Mouse (Mus musculus) lung, adult 2 months (tissue): ENCODE data around the gene Tgfbr2. TPM values are rescaled to one million over a fixed set of nuclear protein-coding genes. Genes with fewer than 3 reads are reported as not detected.
A peak's percentile ranks its signal among the peaks of the same experiment; 100 is the strongest.

Experiments
- DNase-seq: peaks from one replicate; pipeline ENCODE4 v3.0.0; 2022
- H3K4me1 ChIP-seq: fragments of 200-500 bp; 2 replicates; pipeline ENCODE4 v1.6.1; 2011; ENCODE audit warnings: low read length; ENCODE audit not compliant: control insufficient read depth, insufficient read depth
- H3K4me3 ChIP-seq: fragments of 200-500 bp; replicated peaks from 2 replicates; pipeline ENCODE3; 2011; ENCODE audit warnings: low read depth, mild to moderate bottlenecking, control low read depth, low read length; ENCODE audit errors: extremely low read depth
- CTCF ChIP-seq: fragments of 200-500 bp; IDR thresholded peaks from 2 replicates; pipeline ENCODE4 v1.5.1; 2011; ENCODE audit warnings: mild to moderate bottlenecking, low read length, control low read depth; ENCODE audit not compliant: insufficient read depth
- POLR2A ChIP-seq: fragments of 200-500 bp; IDR thresholded peaks from 2 replicates; pipeline ENCODE4 v1.6.1; 2011; ENCODE audit warnings: low read depth, mild to moderate bottlenecking, control low read depth, low read length, borderline replicate concordance; ENCODE audit errors: extremely low read depth
- WGBS: fragments of 180-500 bp; shearing (Covaris S2); methylation state at CpG from one replicate; pipeline ENCODE4 v1.1.7; 2018; 5-methylcytosine and 5-hydroxymethylcytosine counted together
- polyA plus RNA-seq: library from polyadenylated mRNA; depleted of rRNA; stranded (reverse); fragments of >200 nt; gene quantifications from 2 replicates; pipeline ENCODE4 v1.2.3, GENCODE M21; 2012

Gene Tgfbr2
- polyA plus RNA-seq, 1 experiment = 146 TPM

DNA sequence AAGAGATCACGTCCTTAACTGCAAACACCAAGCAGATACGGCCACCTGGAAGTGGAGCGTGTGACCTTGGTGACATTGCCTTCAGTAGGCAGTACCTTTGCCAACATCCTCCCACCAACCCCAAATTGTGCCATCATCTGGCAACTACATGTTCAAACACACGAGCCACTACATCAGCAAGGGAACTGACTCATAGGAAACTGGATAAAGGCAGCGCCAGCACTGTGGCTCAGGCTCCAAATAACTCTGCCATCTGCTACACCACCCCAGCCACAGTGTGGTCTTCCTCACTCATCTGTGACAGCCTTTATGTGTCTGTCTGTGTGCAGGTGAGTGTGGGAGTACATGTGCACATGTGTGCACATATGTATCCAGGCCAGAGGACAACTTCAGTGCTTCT is 9.7 kb upstream of the Tgfbr2 start:
- 92% methylated on average over 5 of the region's 5 CpGs for WGBS
- H3K4me1 ChIP-seq = peaks cover 3% of the 10 kb centered on the region; the same call in 1 of the 2 replicates
- TF ChIP-seq CTCF = no peak
- no peak for TF ChIP-seq POLR2A
- H3K4me3 ChIP-seq = no peak overlapping the region
- no peak for DNase-seq

DNA sequence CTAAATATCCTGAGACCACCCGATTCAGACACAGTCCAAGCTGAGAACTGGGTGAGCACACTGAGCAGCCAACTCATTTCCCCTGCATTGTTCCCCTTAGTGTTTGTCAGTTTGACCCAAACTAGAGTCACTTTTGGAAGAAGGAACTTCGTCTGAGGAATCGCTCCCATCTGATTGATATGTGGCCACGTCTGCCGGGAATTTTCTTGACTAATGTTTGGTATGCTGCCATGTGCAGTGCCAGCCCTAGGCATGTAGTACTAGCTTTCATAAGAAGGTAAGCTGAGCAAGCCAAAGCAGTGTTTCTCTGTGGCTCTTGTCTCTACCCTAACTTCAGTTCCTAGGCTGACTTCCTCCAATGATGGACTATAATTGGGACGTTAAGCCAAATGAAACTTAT is 7.9 kb upstream of the Tgfbr2 start:
- TF ChIP-seq POLR2A (no peak), CTCF (no peak)
- WGBS = 83% methylated on average over 6 of the region's 6 CpGs
- no peaks in the 10 kb centered on the region; the same call in 1 of the 2 replicates for H3K4me1 ChIP-seq
- no peak overlapping the region for H3K4me3 ChIP-seq
- DNase-seq = no peak

DNA sequence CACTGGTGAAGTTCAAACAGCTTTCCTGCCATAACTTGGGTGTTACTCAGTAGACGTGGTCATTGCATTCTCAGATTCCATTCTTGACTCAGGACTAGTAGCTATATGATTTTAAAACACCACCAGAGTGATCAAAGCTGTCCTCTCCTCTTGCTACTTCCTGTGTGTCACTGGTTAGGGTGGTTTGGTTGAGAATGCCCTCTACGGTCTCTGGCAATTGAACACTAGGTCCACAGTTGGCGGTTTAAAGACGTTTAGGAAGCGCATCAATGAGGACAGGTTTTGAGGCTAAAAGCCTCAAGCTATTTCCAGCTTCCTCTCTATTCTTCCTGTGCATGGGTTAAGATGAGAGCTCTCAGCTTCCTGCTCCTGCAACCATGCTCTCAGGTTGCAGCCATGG is 6.4 kb upstream of the Tgfbr2 start:
- WGBS = 78% methylated on average over 5 of the region's 5 CpGs
- Histone ChIP-seq H3K4me1 (peaks cover 4% of the 10 kb centered on the region), H3K4me3 (no peak overlapping the region)
- TF ChIP-seq CTCF (no peak), POLR2A (no peak)
- no peak for DNase-seq

DNA sequence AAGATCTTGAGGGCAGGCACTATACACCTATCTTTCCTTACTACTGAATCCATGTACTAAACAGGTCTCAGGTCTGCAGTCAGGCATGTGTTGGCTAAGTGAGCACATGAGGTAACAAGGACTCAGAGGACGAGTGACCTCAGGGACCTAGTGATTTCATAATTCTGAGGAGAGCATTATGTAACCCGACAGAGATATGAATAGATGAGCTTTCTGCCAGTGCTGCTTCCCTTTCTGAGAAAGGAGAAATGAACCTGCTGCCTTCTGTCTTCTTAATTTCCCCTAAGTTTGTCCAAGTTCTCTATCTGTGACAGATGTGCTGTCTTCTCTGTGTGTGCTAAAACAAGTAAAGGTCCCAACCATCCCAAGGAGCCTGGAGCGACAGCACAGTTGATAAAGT is 3.0 kb upstream of the Tgfbr2 start:
- 45% methylated on average over 3 of the region's 3 CpGs for WGBS

DNA sequence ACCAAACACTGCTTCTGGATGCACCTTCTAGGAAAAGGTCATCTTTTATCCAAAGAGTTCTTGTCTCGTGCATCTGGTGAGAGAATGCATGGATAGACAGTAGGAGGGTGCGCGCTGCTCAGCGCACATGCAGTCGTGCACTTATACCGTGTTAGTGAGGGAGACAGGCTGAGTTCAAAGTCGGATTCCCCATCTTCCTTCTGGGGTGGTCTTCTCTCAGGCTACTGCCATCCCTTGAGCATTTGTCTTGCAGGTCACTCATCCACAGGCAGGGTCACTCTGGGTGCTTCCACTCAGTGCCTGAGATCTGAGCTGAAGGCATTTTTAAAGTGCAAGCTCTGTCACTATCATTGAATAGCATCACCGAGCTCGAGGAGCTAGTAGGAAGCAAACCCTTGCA is 1.9 kb upstream of the Tgfbr2 start:
- Histone ChIP-seq H3K4me3 (no peak overlapping the region), H3K4me1 (peaks cover 15% of the 10 kb centered on the region)
- no peak for TF ChIP-seq POLR2A
- TF ChIP-seq CTCF = no peak
- DNase-seq = no peak
- WGBS = 94% methylated on average over 9 of the region's 9 CpGs

More for the DNA sequence above, 3.0 kb upstream of the Tgfbr2 start:
- no peak for DNase-seq
- Histone ChIP-seq H3K4me3 (no peak overlapping the region), H3K4me1 (peaks cover 11% of the 10 kb centered on the region)
- TF ChIP-seq POLR2A = no peak
- TF ChIP-seq CTCF = no peak

DNA sequence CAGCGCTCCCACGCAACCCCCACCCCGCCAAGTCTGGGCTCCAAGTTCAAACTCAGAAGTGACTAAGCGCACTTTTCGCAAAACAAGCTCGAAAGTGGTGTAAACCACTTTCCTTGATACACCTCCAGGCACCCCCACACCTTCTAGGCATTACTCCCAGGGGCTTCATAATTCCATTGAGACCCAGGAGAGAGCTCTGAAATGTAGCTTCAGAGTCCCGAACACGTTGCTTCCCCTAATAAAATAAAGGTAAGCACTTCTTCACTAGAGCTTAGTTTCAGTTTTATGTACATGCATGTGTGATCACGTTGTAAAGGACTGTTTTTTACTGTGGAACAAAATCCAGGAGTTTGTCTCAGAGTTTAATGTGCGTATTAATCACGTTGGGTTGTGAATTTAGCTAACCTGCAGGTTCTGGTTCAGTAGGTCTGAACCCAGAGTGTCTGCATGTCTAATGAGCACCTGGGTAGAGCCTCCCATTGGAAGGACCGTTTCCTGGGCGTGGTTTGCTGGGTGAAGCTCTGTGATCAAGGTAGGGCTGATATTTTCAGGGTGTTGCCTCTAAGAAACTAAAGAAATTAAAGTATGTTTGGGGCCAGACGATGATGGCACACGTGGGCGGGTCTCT is 442 bp upstream of the Tgfbr2 start:
- peaks cover 24% of the 10 kb centered on the region for H3K4me1 ChIP-seq
- WGBS = 10% methylated on average over 16 of the region's 16 CpGs
- peak; percentile 55 for DNase-seq
- TF ChIP-seq POLR2A (no peak), CTCF (no peak)
- peak overlapping the region; percentile 87 for H3K4me3 ChIP-seq

DNA sequence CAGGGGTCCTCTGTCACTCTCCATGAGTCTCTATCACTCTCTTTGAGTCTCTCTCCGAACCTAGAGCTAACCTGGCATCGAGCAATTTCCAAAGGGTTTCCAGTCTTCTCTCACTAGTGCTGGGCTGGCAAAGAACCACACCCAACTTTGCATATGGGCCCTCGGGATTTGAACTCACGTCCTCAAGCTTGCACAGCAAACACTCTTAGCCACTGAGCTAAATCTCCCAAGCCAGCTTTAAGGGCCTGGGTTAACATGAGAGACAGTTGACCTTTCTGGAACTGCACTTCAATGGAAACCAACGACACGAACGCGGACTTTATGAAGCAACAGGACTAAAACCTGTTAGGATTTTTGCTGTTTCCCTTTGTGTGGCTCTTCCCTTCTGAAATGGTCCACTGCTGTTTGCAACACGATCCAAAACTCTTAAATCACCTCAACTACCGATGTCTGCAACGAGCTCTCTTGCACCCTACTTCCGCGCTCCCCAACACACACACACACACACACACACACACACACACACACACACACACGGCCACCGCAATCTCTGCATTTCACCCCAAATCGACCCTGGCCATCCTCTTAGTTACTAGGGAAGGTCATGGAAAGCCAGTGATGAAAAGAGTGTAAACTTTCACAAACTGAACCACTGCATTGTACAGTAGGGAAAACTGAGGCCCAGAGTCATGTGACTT is 1.5 kb downstream of the Tgfbr2 start:
- no peak for DNase-seq
- peaks cover 36% of the 10 kb centered on the region for H3K4me1 ChIP-seq
- peak overlapping the region; percentile 87 for H3K4me3 ChIP-seq
- WGBS = 35% methylated on average over 16 of the region's 16 CpGs
- TF ChIP-seq POLR2A (no peak), CTCF (no peak)

DNA sequence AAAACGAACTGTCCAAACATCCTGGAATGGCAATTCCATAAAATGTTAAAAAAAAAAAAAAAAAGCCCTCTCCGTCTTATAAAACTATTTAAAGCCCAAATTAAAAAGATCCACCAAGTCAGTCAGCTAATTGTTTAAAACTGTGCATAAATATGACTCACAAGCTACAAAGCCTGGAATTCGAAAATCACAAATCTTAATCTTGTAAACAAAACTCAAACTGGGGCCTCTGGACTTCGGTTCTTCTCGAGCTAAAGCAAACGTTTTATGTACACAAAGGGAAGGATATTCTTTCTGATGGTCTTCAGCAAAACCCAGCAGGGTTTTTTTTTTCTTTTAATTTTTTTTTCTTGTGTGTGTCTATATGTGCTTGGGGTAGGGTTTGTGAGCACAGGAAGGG is 2.1 kb downstream of the Tgfbr2 start:
- 18% methylated on average over 6 of the region's 6 CpGs for WGBS
- Histone ChIP-seq H3K4me1 (peaks cover 40% of the 10 kb centered on the region), H3K4me3 (peak overlapping the region; percentile 87)
- no peak for DNase-seq
- TF ChIP-seq POLR2A (no peak), CTCF (no peak)

GRCm38 (mm10) chr9:116169067-116169466 is 6.1 kb downstream of the Tgfbr2 start:
- Histone ChIP-seq H3K4me1 (peaks cover 45% of the 10 kb centered on the region), H3K4me3 (no peak overlapping the region)
- no peak for TF ChIP-seq CTCF
- 34% methylated on average over 6 of the region's 6 CpGs for WGBS
- no peak for DNase-seq

- peaks cover 42% of the 10 kb centered on the region for H3K4me1 ChIP-seq
- no peak overlapping the region for H3K4me3 ChIP-seq
- 57% methylated on average over 6 of the region's 6 CpGs for WGBS
- TF ChIP-seq POLR2A (no peak), CTCF (no peak)
- no peak for DNase-seq
Observed at GRCm38 (mm10) chr9:116167304-116167880, 7.8 kb downstream of the Tgfbr2 start.

DNA sequence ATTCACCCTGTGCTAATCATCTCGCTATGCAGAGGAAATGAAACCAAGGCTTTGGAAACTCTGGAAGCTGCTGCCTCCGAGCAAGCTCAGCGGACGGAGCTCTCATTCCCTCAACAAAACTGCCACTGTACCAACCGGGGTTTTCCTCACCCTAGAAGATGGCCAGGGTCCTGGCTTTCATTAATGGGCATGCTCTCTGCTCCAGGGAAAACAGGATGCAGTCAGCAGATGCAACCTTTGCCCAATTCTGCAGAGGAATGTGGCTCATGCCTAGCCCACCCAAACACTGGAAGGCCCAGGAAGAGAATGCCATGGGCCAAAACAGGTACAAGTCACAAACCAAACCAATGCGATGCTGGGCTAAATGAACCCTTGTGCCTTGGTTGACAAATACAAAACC is 8.8 kb downstream of the Tgfbr2 start:
- Histone ChIP-seq H3K4me1 (peaks cover 43% of the 10 kb centered on the region), H3K4me3 (no peak overlapping the region)
- DNase-seq = no peak
- WGBS = 65% methylated on average over 6 of the region's 6 CpGs
- TF ChIP-seq CTCF = no peak
- no peak for TF ChIP-seq POLR2A
